Mouse (Mus musculus) thymus, adult 2 months (tissue): ENCODE results near the gene Spi1.

ENCODE experiments used
- CTCF ChIP-seq: fragments of 200-500 bp; IDR thresholded peaks from 2 replicates; pipeline ENCODE4 v1.5.1; 2012; ENCODE audit warnings: mild to moderate bottlenecking, control low read depth, low read length, moderate library complexity, borderline replicate concordance; ENCODE audit not compliant: control insufficient read depth, poor library complexity, insufficient read depth; ENCODE audit errors: extremely low read depth
- POLR2A ChIP-seq: fragments of 200-500 bp; IDR thresholded peaks from 2 replicates; pipeline ENCODE4 v1.6.1; 2012; ENCODE audit warnings: mild to moderate bottlenecking, low read length, control low read depth, moderate library complexity; ENCODE audit not compliant: control insufficient read depth, poor library complexity, insufficient read depth; ENCODE audit errors: extremely low read depth

GRCm38 (mm10) chr2:91088987-91089386 lies 6.8 kb downstream of the Spi1 start:
- no peak for TF ChIP-seq CTCF
- no peak for TF ChIP-seq POLR2A
